Mouse (Mus musculus): ENCODE data around the gene Gm44805. TPM values are rescaled to one million over a fixed set of nuclear protein-coding genes. Genes with fewer than 3 reads are reported as not detected.

Gene Gm44805
- polyA plus RNA-seq, 1 experiment from 2014 or later = not detected

- Histone ChIP-seq H3K27me3 (replicated peaks; ENCODE audit: low read depth, poor library complexity, severe bottlenecking) (no peaks in the 10 kb centered on the region), H3K4me3 (no peak overlapping the region; the same call in 1 of the 2 replicates), H3K4me1 (peaks cover 17% of the 10 kb centered on the region), H3K36me3 (replicated peaks) (no peaks in the 10 kb centered on the region), H3K27ac (replicated peaks) (peak overlapping the region; percentile 79), H3K9me3 (0 out of 2 replicates have a peak, but pooled peaks cover 3% of the 10 kb centered on the region)
- no peak for DNase-seq (ENCODE audit: low spot score)
- 80% methylated on average over 6 of the region's 6 CpGs for WGBS
These were observed 5.3 kb upstream of the Gm44805 start for GRCm38 (mm10) chr7:19686521-19686920.

GRCm38 (mm10) chr7:19685374-19685773 lies 4.2 kb upstream of the Gm44805 start:
- no peak for DNase-seq (ENCODE audit: low spot score)
- H3K4me3 ChIP-seq = no peak overlapping the region
- H3K27ac ChIP-seq (replicated peaks) = peak overlapping the region; percentile 67
- no peaks in the 10 kb centered on the region for H3K36me3 ChIP-seq (replicated peaks)
- no peaks in the 10 kb centered on the region; the same call in 1 of the 2 replicates for H3K27me3 ChIP-seq (replicated peaks; ENCODE audit: low read depth, poor library complexity, severe bottlenecking)
- WGBS = 69% methylated on average over 4 of the region's 4 CpGs
- H3K4me1 ChIP-seq = peaks cover 14% of the 10 kb centered on the region
- H3K9me3 ChIP-seq = no peaks in the 10 kb centered on the region

- no peak for DNase-seq (ENCODE audit: low spot score)
These were observed 2.6 kb upstream of the Gm44805 start for GRCm38 (mm10) chr7:19683771-19684201.

GRCm38 (mm10) chr7:19682979-19683378 lies 1.8 kb upstream of the Gm44805 start:
- WGBS = 77% methylated on average over 3 of the region's 3 CpGs
- no peak overlapping the region for H3K4me3 ChIP-seq
- DNase-seq (ENCODE audit: low spot score) = no peak
- no peaks in the 10 kb centered on the region; the same call in 1 of the 2 replicates for H3K27me3 ChIP-seq (replicated peaks; ENCODE audit: low read depth, poor library complexity, severe bottlenecking)
- peaks cover 14% of the 10 kb centered on the region for H3K4me1 ChIP-seq
- H3K36me3 ChIP-seq (replicated peaks) = no peaks in the 10 kb centered on the region
- H3K27ac ChIP-seq (replicated peaks) = no peak overlapping the region
- H3K9me3 ChIP-seq = no peaks in the 10 kb centered on the region

More at GRCm38 (mm10) chr7:19683771-19684201, 2.6 kb upstream of the Gm44805 start:
- Histone ChIP-seq H3K27ac (replicated peaks) (no peak overlapping the region), H3K9me3 (no peaks in the 10 kb centered on the region), H3K27me3 (replicated peaks; ENCODE audit: low read depth, poor library complexity, severe bottlenecking) (no peaks in the 10 kb centered on the region; the same call in 1 of the 2 replicates), H3K4me3 (no peak overlapping the region), H3K4me1 (peaks cover 14% of the 10 kb centered on the region), H3K36me3 (replicated peaks) (no peaks in the 10 kb centered on the region)
- 85% methylated on average over 6 of the region's 6 CpGs for WGBS

GRCm38 (mm10) chr7:19680702-19681101 lies 521 bp downstream of the Gm44805 start:
- H3K27me3 ChIP-seq (replicated peaks; ENCODE audit: low read depth, poor library complexity, severe bottlenecking) = no peaks in the 10 kb centered on the region; the same call in 1 of the 2 replicates
- no peaks in the 10 kb centered on the region for H3K36me3 ChIP-seq (replicated peaks)
- 84% methylated on average over 2 of the region's 2 CpGs for WGBS
- no peak overlapping the region for H3K27ac ChIP-seq (replicated peaks)
- no peaks in the 10 kb centered on the region for H3K9me3 ChIP-seq
- H3K4me3 ChIP-seq = no peak overlapping the region
- no peak for DNase-seq (ENCODE audit: low spot score)
- H3K4me1 ChIP-seq = peaks cover under 1% of the 10 kb centered on the region

- Histone ChIP-seq H3K4me3 (no peak overlapping the region), H3K27me3 (replicated peaks; ENCODE audit: low read depth, poor library complexity, severe bottlenecking) (no peaks in the 10 kb centered on the region; the same call in 1 of the 2 replicates), H3K27ac (replicated peaks) (no peak overlapping the region), H3K36me3 (replicated peaks) (no peaks in the 10 kb centered on the region), H3K9me3 (no peaks in the 10 kb centered on the region), H3K4me1 (no peaks in the 10 kb centered on the region)
- 87% methylated on average over 3 of the region's 3 CpGs for WGBS
- DNase-seq (ENCODE audit: low spot score) = no peak
These were observed 2.3 kb downstream of the Gm44805 start for GRCm38 (mm10) chr7:19678901-19679300.

- DNase-seq (ENCODE audit: low spot score) = no peak
- no peaks in the 10 kb centered on the region for H3K9me3 ChIP-seq
- no peaks in the 10 kb centered on the region for H3K4me1 ChIP-seq
- H3K27ac ChIP-seq (replicated peaks) = no peak within 1 kb of the TSS
- no peak within 1 kb of the TSS for H3K4me3 ChIP-seq
- no peaks in the 10 kb centered on the region for H3K36me3 ChIP-seq (replicated peaks)
- WGBS = 69% methylated on average over 8 of the region's 8 CpGs
- no peaks in the 10 kb centered on the region; the same call in 1 of the 2 replicates for H3K27me3 ChIP-seq (replicated peaks; ENCODE audit: low read depth, poor library complexity, severe bottlenecking)
These were observed 3.4 kb downstream of the Gm44805 start, which contains the start of gene Apoc2 for GRCm38 (mm10) chr7:19677872-19678271. Gene Apoc2 (minus strand): TSS chr7:19677941.

- Histone ChIP-seq H3K36me3 (replicated peaks) (no peaks in the 10 kb centered on the region), H3K27ac (replicated peaks) (no peak overlapping the region), H3K27me3 (replicated peaks; ENCODE audit: low read depth, poor library complexity, severe bottlenecking) (no peaks in the 10 kb centered on the region; the same call in 1 of the 2 replicates), H3K9me3 (no peaks in the 10 kb centered on the region), H3K4me3 (no peak overlapping the region), H3K4me1 (no peaks in the 10 kb centered on the region)
- no peak for DNase-seq (ENCODE audit: low spot score)
- 70% methylated on average over 1 of the region's 1 CpGs for WGBS
These were observed 4.6 kb downstream of the Gm44805 start for GRCm38 (mm10) chr7:19676662-19677061.

- Histone ChIP-seq H3K27ac (replicated peaks) (no peak overlapping the region), H3K9me3 (no peaks in the 10 kb centered on the region), H3K4me3 (no peak overlapping the region), H3K4me1 (no peaks in the 10 kb centered on the region), H3K27me3 (replicated peaks; ENCODE audit: low read depth, poor library complexity, severe bottlenecking) (no peaks in the 10 kb centered on the region), H3K36me3 (replicated peaks) (no peaks in the 10 kb centered on the region)
- WGBS = 84% methylated on average over 10 of the region's 10 CpGs
- no peak for DNase-seq (ENCODE audit: low spot score)
These were observed 5.4 kb downstream of the Gm44805 start for GRCm38 (mm10) chr7:19675824-19676223.

- Histone ChIP-seq H3K36me3 (replicated peaks) (no peaks in the 10 kb centered on the region), H3K4me3 (no peak overlapping the region), H3K9me3 (no peaks in the 10 kb centered on the region), H3K27ac (replicated peaks) (no peak overlapping the region), H3K27me3 (replicated peaks; ENCODE audit: low read depth, poor library complexity, severe bottlenecking) (no peaks in the 10 kb centered on the region), H3K4me1 (peaks cover 9% of the 10 kb centered on the region)
- DNase-seq (ENCODE audit: low spot score) = no peak
- WGBS = 67% methylated on average over 14 of the region's 14 CpGs
These were observed 8.0 kb downstream of the Gm44805 start for GRCm38 (mm10) chr7:19673083-19673699.

GRCm38 (mm10) chr7:19671511-19671910 lies 9.7 kb downstream of the Gm44805 start:
- DNase-seq (ENCODE audit: low spot score) = no peak
- H3K27ac ChIP-seq (replicated peaks) = no peak overlapping the region
- no peaks in the 10 kb centered on the region for H3K27me3 ChIP-seq (replicated peaks; ENCODE audit: low read depth, poor library complexity, severe bottlenecking)
- H3K4me3 ChIP-seq = no peak overlapping the region
- peaks cover 9% of the 10 kb centered on the region for H3K4me1 ChIP-seq
- H3K36me3 ChIP-seq (replicated peaks) = no peaks in the 10 kb centered on the region
- H3K9me3 ChIP-seq = no peaks in the 10 kb centered on the region
- WGBS = 70% methylated on average over 10 of the region's 10 CpGs

GRCm38 (mm10) chr7:19668947-19669721 lies 12.1 kb downstream of the Gm44805 start:
- no peaks in the 10 kb centered on the region for H3K27me3 ChIP-seq (replicated peaks; ENCODE audit: low read depth, poor library complexity, severe bottlenecking)
- H3K4me1 ChIP-seq = peaks cover 18% of the 10 kb centered on the region
- WGBS = 10% methylated on average over 10 of the region's 10 CpGs
- DNase-seq (ENCODE audit: low spot score) = peak; percentile 90
- no peaks in the 10 kb centered on the region for H3K36me3 ChIP-seq (replicated peaks)
- peak overlapping the region; percentile 40 for H3K4me3 ChIP-seq
- H3K9me3 ChIP-seq = no peaks in the 10 kb centered on the region
- H3K27ac ChIP-seq (replicated peaks) = peak overlapping the region; percentile 76

- H3K4me3 ChIP-seq = no peak overlapping the region
- 80% methylated on average over 2 of the region's 2 CpGs for WGBS
These were observed 13.8 kb downstream of the Gm44805 start for GRCm38 (mm10) chr7:19667434-19667833.

More at GRCm38 (mm10) chr7:19667434-19667833, 13.8 kb downstream of the Gm44805 start:
- Histone ChIP-seq H3K27me3 (replicated peaks; ENCODE audit: low read depth, poor library complexity, severe bottlenecking) (no peaks in the 10 kb centered on the region), H3K4me1 (peaks cover 27% of the 10 kb centered on the region), H3K9me3 (no peaks in the 10 kb centered on the region), H3K27ac (replicated peaks) (no peak overlapping the region), H3K36me3 (replicated peaks) (peaks cover 6% of the 10 kb centered on the region)
- no peak for DNase-seq (ENCODE audit: low spot score)
